Mouse (Mus musculus): ENCODE measurements around the gene Slc16a14. TPM values are rescaled to one million over a fixed set of nuclear protein-coding genes. Genes with fewer than 3 reads are reported as not detected.
"Not testable (repeated sequence)": the region's sequence is repeated elsewhere in the genome, so short reads cannot be mapped to it uniquely, and the experiment has no call there.

The Slc16a14 gene
- polyA plus RNA-seq (2017; shearing (Covaris generic)): not detected

DNA sequence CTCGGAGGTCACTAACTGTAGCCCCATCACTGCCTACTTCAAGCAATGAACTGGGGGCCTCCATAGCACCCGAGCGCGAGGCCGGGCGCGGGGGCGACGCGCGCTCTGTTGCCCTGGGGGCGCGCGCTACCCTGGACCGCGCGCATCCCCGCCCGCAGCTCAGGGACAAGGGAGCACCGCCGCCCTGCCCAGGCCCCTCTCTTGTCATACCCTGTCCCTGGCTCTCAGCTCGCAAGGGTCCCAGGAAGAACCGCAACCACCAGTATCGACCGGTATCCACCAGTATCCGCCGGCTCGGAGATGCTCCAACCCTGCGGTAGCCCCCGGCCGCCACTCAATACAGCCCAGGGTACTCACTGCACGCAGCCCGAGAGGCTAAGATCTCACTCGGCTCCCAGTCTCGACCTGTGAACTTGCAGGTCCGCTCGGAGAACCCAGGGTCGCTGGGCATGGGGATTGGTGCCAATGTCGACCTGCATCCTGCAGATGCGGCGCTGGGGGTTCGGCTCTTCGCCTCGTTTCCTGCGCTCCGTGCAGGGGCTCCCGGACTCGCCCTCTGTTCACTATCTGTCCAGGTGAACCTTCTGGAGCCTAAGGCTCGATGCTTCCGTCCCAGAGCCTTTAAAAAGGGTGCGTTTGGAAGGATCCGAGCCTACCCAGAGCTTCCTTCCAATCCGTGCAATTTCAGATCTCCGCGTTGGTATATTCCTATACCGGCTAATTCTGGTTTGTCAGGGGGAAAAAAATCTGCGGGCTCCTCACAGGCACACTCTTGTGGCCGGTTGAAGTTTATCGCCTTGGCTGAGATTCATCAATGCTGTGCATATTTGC, at the start of gene Slc16a14:
Slc16a14 (minus strand) TSS at position 632 of the 831 bp plus-strand sequence.
- ATAC-seq: no peak

DNA sequence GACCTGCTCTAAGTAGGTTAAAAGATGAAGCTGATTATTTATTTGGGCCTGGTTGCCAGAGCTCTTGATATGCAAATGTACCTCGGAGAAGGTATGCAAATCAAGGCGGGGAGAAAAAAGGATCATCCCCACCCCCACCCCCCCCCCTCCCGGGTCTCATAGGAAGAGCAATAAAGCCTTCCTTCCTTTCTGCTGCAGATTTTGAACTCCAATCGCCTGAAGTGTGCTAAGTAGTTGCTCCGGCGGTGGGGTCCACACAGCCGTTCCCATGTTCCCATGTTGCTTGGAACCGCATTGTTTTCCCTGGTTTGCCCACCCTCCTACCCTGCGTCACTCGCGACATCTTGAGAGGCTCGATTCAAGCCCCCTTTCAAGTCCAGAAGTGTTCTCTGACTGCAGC, 26.8 kb upstream of the Slc16a14 start:
- ATAC-seq: not testable (repeated sequence)

DNA sequence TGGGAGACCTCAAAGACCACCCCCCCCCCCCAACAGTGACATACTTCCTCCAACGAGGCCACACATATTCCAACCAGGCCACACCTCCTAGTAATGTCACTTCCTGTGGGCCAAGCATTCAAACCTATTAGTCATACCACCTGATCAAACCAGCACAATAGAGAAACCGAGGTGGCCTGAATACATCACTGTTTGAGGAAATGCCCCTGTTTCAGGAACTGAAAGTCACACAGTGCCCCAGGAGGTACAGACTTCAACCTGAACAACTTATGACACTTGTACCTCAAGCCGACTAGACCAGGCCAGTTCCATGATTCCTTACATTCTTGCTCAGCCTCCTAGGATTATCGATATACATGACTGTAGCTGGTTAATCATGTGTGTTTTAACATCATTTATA, 22.8 kb upstream of the Slc16a14 start:
- ATAC-seq: not testable (repeated sequence)

DNA sequence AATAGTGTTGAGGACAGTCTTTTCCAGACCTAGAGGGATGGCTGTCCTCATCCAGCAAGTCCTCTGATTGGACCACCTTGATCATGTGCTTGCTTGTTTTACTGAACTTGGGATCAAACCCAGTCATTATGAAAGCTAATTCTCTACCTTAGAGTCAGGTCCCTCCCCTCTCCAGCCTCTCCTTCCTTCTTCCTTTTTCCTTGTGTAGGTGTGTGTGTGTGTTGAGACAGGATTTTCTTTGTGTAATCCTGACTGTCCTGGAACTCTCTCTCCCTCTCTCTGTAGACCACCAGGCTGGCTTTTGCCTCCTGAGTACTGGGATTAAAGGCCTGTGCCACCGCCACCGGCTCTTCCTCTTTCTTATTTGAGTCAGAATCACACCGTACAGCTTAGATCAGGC, 21.8 kb upstream of the Slc16a14 start:
- not testable (repeated sequence) for ATAC-seq

DNA sequence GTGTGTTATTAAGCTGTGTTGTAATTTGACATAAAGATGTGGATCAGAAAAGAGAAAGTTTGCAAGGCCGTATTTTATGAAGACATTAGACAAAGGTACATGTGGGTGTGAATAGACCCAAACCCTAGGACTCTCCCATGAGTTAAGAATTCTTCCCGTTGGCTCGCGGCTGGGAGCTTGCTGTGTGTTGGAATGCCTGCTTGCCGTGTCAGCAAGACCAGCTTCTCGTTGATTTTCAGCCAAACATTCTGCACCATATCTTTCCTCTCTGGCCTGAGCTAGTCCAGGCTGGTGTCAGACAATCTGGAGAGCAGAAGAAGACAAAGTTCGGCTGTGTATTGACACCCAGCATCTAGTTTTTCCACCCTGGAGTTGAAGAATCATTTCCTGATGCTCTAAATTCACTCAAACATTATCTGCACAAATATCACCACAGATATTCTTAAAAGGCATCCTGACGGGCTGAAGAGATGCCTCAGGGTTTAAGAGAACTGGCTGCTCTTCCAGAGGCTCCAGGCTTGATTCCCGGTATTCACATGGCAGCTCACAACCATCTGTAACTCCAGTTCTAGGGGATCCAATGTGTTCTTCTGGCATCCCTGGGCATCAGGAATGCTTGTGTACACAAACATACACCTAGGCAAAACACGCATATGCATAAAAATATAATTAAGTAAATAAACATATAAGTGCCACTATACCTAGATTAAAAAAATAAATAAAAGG, 17.7 kb upstream of the Slc16a14 start:
- no peak for ATAC-seq

DNA sequence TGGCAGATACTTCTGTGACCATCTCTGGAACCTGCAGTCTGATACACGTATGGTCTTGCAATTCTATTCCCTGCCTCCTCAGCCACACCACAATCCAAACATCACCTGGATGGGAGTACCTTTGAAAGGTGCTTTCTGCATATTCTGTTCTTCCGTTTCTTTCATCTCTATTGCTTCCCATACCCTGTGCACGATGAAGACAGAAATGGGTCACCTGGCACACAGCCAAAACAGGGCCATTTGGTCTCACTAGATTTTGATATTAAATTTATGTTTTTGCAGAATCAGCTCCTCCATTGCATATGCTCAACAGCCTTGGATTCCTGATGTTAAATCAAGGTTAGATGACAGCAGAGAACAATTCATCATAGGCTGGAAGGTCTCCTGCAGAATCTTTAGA, 16.6 kb upstream of the Slc16a14 start:
- ATAC-seq: no peak

DNA sequence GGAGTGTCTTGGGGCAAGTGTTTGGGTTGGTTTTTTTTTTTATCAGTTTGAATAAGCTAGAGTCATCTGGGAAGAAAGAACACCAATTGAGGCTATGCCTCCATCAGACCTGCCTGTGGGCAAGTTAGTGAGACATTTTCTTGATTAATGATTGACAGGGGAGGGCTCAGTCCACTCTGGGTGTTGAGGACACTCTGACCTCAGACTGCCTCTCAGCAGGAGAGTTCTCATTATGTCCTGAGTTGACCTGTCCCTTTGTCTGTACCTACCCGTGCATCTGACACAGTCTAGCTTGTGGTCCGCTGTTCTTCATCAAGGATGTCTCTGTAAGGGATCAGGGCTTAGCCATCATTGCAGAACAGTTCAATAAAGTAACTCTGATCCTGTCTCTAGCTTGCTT, 12.5 kb upstream of the Slc16a14 start:
- no peak for ATAC-seq

DNA sequence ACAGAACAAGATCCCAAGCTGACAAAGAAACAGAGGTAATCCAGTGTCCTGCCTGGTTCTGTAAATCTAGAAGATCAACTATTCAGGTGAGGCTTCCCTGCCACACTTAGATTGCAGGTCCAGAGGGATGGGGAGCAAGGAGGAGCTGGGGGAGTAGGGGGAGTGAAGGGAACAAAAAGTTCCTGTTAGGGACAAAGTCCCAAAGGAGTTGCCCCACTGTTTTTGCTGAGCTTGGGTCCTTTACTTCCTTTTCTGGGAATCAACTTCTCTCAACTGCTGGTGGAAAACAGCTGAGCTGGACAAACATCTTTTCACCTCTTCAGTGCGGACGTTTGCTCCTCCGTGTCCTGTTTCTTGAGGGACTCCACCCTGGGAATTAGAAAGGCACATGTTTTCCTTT, 11.0 kb upstream of the Slc16a14 start:
- ATAC-seq: no peak

DNA sequence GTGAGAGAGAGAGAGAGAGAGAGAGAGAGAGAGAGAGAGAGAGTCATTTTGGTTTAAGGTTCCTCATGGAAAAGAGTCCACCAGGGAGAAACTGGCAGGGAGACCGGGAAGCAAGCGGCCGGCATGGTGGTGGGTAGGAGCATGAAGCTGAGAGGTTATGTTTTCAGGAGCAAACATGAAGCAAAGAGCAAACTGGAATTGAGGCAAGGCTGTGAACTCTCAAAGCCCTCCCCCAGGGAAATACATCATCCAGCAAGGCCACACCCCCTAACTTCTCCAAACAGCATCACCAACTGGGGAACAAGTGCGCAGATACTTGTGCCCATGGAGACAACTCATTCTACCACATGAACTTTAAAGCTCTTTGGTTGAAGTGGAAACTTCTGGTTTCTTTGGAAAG, 8.6 kb upstream of the Slc16a14 start:
- ATAC-seq: no peak

DNA sequence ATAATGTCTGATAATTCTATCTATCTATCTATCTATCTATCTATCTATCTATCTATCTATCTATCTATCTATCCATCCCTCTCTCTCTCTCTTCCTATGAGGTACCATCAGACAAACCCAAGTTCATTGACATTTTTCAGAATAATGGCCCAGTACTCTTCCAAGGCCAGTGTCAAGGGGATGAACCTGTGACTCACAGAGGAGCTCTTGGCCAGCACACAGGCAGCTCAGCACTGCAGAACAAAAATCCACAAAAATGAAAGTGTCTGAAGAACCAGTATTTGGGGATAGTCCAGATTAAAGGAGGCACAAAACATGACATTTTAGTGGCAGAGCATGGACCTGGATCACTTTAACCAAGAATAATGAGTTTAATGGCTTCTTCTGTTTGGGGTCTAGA, 7.7 kb upstream of the Slc16a14 start:
- no peak for ATAC-seq

DNA sequence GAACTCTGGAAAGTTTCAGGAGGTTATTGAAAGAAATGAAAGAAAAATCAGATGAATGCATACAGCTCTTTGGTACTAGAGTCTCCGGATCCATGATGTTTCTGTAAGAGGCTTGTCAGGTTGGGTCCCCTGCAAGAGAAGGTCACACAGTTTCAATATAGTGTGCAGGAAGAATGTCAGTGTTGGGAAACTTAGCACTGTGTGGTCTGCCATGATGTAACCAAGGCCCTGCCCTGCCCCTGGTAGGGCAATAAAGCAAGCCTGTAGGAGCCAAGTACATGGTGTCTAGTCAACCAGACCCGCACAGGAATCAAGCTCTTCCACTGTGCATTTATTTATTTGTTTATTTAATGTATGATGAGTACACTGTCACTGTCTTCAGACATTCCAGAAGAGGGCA, 5.4 kb upstream of the Slc16a14 start:
- no peak for ATAC-seq

DNA sequence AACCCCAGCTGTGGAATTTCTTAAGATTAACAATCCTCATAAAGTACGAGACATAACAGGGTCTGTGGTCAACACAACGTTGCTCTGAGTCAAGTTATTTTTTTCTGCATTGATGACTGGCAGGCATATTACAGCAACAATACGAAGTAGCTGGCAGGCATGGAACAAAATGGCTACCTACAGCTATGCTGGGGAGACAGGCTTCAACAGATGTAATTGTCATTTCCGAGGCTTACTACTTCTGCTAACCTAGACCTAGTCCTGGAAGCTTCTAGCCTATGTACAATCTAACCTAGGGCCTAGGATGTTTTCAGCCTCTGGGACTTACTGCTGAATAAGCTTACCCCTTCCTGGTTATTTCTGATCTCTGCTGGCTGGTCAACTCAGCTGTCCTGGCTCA, 4.5 kb upstream of the Slc16a14 start:
- no peak for ATAC-seq

DNA sequence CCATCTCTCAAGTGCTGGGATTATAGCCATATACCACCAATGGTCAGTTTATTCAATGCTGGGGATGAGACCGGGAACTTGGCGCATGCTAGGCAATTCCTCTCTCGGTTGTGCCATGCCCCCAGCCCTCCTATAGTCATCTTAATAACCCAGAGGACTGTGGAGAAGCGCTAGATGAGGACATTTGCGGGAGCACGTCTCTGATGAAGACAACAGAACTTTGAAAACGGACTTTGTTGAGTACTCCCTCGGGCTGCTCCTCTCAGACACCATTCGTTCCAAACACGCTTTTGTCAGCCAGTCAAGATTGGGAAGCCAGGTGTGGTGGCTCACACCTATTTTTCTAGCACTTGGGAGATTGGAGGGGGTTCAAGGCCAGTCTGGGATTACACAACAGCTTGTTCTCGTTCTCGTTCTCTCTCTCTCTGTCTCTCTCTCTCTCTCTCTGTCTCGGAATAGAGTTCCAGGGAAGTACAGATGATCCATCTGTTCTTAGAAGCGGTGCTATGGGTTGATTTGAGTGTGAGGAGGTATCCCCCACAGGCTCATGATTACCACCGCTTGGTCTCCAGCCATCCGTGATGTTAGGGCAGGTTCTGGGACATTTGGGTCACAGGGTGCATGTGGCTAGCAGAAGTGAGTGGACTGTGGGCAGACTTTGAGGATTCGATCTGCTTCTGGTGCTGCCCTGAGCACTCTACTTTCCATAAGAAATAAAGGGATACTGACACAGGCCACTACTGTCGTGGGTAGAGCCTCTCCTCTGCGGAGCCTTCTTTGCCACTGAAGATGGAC, 2.0 kb upstream of the Slc16a14 start:
- no peak for ATAC-seq

DNA sequence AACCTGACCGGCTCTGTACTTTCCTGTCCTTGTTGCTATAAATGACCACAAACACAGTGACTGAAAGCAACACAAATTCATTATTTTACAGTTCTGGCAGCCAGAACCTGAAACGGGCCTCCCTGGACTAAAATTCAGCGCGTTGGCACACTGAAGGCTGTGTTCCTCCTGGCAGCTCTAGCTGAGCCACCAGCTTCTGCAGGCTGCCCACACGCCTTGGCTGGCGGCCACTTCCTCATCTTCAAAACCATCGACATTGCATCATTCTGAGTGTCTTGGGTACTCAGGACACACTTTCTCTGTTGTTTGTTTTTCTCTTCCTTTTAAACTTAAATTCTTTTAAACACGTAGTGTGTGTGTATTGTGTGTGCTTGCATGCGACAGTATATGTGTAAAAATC, 734 bp upstream of the Slc16a14 start:
- no peak for ATAC-seq

DNA sequence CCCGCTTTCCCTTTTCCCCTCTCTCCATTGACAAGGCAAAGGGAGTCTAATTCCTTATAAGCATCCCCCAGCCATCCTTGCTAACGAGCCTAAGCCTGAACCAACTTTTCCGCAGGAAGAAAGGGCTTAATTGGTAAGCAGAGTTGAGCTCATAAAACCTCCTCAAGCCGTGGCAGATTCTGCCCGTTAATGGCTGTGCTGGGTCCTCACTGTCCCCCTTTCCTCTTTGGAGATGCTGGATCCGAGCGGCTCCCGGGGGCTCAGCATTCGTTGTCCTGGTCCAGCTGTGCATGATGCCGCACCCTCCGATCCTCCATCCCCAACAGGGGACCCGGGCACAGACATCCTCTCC, 807 bp downstream of the Slc16a14 start:
- no peak for ATAC-seq

DNA sequence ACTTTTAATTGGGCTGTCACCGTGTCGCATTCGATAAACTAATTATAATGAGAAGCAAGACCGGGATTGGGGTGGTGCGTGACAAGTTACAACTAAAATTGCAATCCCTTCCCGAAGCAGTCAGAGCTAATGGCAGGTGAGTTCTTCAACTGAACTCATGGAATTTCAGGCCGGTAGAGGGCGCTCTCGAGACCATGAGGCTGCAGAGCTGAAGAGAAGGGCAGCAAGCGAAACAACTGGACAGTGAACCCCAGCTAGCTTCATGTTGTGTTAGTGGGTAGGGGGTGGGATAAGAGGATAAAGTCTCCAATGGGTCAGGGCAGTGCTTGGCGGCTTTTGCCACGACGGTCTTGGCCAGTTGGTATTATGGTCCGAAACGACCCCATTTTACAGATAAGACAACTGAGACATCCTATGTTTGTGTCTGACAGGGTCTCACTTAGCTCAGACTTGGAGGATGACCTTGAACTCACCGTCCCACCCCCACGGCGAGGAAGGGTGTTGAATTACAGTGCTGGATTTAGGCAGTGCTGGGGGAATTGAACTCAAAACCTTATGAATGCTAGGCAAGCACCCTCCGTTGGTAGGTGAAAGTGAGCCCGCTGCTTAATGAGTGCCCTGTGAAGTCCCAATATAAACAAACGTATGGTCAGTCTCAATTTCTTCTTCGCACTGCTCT, 1.3 kb downstream of the Slc16a14 start:
- no peak for ATAC-seq

DNA sequence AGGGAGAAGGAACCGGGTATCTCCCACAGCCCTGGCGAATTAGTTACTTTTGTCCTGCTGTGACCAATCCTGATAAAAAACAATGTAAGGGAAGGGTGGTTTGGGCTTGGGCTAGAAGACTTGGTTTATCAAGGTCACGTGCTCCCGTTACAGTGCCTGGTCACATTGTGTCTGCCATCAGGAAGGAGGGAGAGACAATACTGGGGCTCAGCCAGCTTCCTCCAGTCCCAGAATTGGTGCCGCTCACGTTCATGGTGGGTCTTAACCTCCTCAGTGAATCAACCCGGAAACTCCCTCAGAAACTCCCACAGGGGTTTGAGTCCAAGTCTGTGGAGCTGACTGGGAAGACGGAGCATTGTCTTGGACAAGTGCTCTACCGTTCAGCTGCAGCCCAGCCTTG, 9.3 kb downstream of the Slc16a14 start:
- ATAC-seq: no peak

DNA sequence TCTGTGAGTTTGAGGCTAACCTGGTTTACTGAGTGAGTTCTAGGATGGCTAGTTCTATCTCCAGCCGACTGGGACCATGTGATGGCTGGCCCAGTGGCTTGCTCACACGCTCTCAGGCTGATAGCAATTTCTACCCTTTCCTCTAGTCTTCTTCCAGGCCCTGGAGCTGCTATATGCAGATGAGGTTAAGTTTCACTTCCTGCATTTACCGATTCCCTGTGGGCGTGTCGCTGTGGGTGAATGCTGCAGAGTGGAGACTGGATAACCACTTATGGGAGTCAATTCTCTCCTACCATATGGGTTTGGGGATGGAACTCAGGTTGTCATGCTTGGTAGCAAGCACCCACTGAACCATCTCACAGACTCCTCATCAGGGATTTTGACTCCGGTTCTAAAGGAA, 10.8 kb downstream of the Slc16a14 start:
- no peak for ATAC-seq

DNA sequence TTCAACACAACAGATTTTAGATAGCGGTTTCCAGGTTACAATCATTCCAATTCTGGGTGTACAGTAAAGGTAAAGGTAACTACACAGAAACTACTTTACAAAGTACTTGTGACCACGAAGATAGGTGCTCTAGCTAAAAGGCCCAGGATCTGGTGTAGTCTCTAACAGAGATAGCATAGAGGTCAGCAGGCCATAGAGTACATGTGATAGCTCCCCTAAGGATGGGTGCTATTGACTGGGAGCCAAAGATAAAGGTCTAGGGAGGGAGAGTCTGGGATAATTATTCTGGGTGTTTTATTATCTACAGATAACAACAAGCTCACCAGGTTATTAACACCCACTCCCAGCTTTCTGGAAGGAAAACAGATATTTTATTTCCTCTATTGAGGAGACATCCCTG, 11.5 kb downstream of the Slc16a14 start:
- ATAC-seq: no peak

DNA sequence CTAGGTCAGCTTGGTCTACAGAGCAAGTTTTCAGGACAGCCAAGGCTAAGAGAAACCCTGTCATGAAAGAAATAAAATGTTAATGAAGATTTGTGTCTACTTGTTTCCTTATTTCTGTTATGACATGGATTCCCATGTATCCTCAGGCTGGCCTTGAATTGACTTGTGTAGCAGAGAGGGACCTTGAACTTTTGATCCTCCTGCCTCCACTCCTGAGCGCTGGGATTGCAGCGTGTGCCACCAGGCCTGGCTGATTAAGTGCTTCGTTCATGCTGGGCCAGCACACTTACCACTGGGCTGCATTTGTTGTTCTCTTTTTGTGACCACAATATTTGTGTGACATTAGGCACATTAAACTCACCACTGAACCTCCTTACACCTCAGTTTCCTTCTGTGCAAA, 16.1 kb downstream of the Slc16a14 start:
- no peak for ATAC-seq

DNA sequence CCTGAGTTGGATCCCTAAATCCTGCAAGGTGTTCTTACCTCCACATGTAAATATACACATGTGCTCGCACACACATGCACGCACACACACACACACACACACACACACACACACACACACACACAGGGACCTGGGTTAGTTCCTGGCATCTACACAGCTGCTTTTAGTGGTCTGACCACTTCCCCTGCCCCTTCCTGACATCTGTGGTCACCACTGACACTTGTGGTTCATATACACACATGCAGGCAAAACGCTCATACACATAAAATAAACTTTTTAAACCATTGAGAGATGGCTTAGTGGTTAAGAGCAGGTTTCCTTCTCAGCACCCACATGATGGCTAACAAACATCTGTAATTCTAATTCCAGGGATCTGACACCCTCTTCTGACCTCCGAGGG, 19.9 kb downstream of the Slc16a14 start:
- no peak for ATAC-seq

DNA sequence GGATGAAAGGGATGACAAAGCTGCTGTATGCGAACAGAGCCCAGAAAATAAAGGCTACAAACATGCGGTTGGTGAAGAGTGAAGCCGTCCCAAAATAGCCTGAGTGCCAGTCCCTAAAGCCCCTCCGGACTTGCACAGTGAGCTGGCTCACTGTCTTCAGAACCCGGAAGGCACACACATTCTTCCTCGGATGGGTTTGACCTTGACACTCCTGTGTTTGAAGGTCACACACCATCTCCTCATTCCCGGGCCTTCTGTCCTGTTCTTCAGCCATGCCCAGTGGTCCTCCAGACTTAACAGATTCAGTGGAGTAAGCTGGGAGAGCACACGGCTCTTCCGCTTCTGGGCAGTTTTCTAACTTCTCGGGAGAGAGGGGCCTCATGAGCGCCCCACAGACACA, 22.4 kb downstream of the Slc16a14 start:
- ATAC-seq: no peak

Data from inflammation-experienced regulatory T-cells, adult 6 months (primary cell).